Mouse (Mus musculus): ENCODE measurements around the gene Clnk.

- TF ChIP-seq CTCF (IDR thresholded peaks at IDR 0.05; ENCODE audit: insufficient read depth, low read length) (no peak), POLR2A (IDR thresholded peaks at IDR 0.05; ENCODE audit: borderline replicate concordance, extremely low read depth, low read depth, low read length) (no peak)
Measured at GRCm38 (mm10) chr5:38902889-38903288, 26.3 kb upstream of the Clnk start.
